Mouse (Mus musculus): ENCODE data around the gene Rusc1. TPM values are rescaled to one million over a fixed set of nuclear protein-coding genes. Genes with fewer than 3 reads are reported as not detected.

The Rusc1 gene
- polyA plus RNA-seq (2012; rRNA removed): 33.5 and 43.6 TPM in 2 replicates

DNA sequence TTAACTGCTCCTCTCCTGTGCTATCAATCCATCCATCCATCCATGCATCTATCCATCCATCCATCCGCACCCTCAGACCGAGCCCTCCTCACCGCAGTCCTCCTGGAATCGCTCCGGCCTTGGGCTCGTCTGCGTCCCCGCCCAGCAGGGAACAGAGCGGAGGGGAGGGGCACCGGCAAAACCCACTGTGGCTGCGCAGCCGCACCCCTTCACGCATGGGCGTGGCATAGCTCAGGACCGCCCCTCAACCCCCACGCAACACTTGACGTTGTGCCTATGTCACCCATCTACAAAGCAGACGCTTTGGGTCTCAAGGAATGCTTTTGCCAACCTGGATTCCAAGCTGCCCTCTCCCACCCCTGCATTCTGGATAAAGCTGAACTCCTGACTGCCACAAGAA is at the start of gene Rusc1:
Rusc1 (minus strand) TSS at position 137 of the 400 bp plus-strand sequence.

DNA sequence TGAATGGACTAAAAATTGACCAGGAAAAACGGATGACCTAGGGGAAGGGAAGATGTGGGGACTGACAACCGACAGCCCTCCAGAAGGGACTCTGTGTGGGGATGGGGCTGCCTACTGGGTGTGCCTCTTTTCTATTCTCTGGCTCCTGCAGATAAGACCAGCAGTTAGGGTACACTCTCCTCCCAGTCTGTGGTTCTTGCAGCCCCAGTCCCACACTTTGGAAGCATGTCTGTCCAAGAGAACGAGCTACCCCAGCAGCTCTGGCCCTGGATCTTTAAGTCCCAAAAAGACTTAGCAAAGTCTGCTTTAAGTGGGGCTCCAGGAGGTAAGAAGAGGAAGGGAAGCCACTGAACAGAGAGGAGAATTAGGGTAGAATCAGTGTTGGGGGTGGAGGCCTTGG is 42.8 kb upstream of the Rusc1 start, which contains the start of gene Pklr:
Pklr (plus strand) TSS at position 185 of the 400 bp plus-strand sequence.

DNA sequence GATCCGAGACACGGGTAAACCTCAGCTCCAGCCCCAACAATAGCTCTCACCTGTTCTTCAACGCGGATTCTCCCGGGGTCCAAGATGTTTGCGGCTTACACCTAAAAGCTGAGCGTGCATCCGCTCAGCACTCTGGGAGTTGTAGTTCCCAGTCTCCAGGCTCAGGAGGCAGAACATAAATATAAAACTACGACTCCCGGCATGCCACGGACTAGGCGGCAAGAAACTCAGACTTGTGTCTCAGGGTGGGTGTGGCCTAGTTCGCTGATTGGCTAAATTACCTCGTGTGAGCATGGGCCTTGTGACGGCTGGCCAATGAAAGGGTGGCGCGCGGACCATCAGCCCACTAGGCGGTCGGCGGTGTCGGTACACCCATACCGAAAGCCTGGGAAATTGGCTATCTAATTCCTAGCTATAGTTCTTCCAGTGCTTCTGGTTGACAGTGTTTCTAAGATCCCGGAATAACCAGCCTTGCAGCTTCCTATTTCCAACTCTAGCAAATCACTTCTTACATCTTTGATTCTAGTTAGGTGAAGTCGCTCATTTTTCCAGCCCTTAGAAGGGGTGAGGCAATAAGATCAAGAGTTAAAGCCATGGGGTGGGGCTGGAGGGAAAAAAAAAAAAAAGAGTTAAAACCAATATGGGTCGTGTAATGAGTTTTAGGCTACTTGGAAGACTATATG is 8.8 kb upstream of the Rusc1 start, which contains the start of gene Fdps:
Fdps (minus strand) TSS at position 148 of the 683 bp plus-strand sequence.

DNA sequence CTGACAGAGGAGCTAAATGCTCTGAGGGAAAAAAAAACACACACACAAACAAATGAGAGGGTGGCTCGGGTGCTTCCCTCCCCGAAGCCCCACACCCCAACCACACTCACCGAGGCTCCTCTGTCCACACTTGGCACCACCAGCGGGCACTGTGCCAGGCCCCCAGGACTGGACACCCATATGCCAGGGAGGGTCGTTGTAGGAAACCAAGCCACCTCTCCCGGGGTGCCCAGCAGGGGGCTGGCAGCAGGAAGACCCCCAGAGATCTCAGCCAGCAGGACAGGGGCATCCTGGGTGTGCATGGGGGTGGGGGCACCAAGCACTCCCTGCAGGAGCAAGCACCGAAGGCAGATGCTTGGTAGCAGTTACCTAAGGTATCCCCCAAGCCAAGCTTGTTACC is 7.7 kb upstream of the Rusc1 start, which contains the start of gene Gm43738:
Gm43738 (minus strand) TSS at position 289 of the 400 bp plus-strand sequence.

Other genes starting within 250 kb of the Rusc1 start
- gene Msto1, start 179.3 kb downstream of the Rusc1 start, polyA plus RNA-seq (2012; rRNA removed): 15.6 and 19.0 TPM in 2 replicates
- gene Ash1l, start 142.7 kb downstream of the Rusc1 start, polyA plus RNA-seq (2012; rRNA removed): 0.99 and 1.7 TPM in 2 replicates
- gene Dap3, start 142.1 kb downstream of the Rusc1 start, polyA plus RNA-seq (2012; rRNA removed): 8.3 and 12.4 TPM in 2 replicates
- gene Gm43738, start 7.8 kb upstream of the Rusc1 start, polyA plus RNA-seq (2012; rRNA removed): not detected in 2 replicates
- 111 and 125 TPM in 2 replicates for gene Fdps, start 8.6 kb upstream of the Rusc1 start, polyA plus RNA-seq (2012; rRNA removed)
- 52.9 and 76.0 TPM in 2 replicates for gene Pklr, start 42.8 kb upstream of the Rusc1 start, polyA plus RNA-seq (2012; rRNA removed)
- 0.65 and 1.1 TPM in 2 replicates for gene Hcn3, start 66.9 kb upstream of the Rusc1 start, polyA plus RNA-seq (2012; rRNA removed)
- gene Clk2, start 71.5 kb upstream of the Rusc1 start, polyA plus RNA-seq (2012; rRNA removed): 13.4 and 18.5 TPM in 2 replicates
- 74.0 and 74.9 TPM in 2 replicates for gene Scamp3, start 84.2 kb upstream of the Rusc1 start, polyA plus RNA-seq (2012; rRNA removed)
- gene Fam189b, start 89.8 kb upstream of the Rusc1 start, polyA plus RNA-seq (2012; rRNA removed): 20.3 and 21.6 TPM in 2 replicates
- 45.8 and 47.7 TPM in 2 replicates for gene Gba, start 109.6 kb upstream of the Rusc1 start, polyA plus RNA-seq (2012; rRNA removed)
- gene Thbs3, start 121.9 kb upstream of the Rusc1 start, polyA plus RNA-seq (2012; rRNA removed): 27.5 and 28.7 TPM in 2 replicates
- gene Mtx1, start 133.8 kb upstream of the Rusc1 start, polyA plus RNA-seq (2012; rRNA removed): 108 and 129 TPM in 2 replicates
- 698 and 860 TPM in 2 replicates for gene Muc1, start 135.7 kb upstream of the Rusc1 start, polyA plus RNA-seq (2012; rRNA removed)
- gene Krtcap2, start 152.7 kb upstream of the Rusc1 start, polyA plus RNA-seq (2012; rRNA removed): 227 and 292 TPM in 2 replicates
- 12.7 and 15.7 TPM in 2 replicates for gene Trim46, start 153.0 kb upstream of the Rusc1 start, polyA plus RNA-seq (2012; rRNA removed)
- gene Dpm3, start 166.0 kb upstream of the Rusc1 start, polyA plus RNA-seq (2012; rRNA removed): 275 and 451 TPM in 2 replicates
- 140 and 155 TPM in 2 replicates for gene Slc50a1, start 177.3 kb upstream of the Rusc1 start, polyA plus RNA-seq (2012; rRNA removed)
- 25.4 and 26.7 TPM in 2 replicates for gene Efna1, start 187.8 kb upstream of the Rusc1 start, polyA plus RNA-seq (2012; rRNA removed)
- gene Efna3, start 229.7 kb upstream of the Rusc1 start, polyA plus RNA-seq (2012; rRNA removed): 22.2 and 41.9 TPM in 2 replicates
- gene Efna4, start 244.7 kb upstream of the Rusc1 start, polyA plus RNA-seq (2012; rRNA removed): 5.6 and 17.9 TPM in 2 replicates

Data from stomach, adult 2 months (tissue).